Mouse (Mus musculus) adipose tissue, adult 10 weeks (tissue): ENCODE data around the gene Gm20920. TPM values are rescaled to one million over a fixed set of nuclear protein-coding genes. Genes with fewer than 3 reads are reported as not detected.

Experiments used
- polyA plus RNA-seq: library from polyadenylated mRNA; stranded (reverse); fragments of 350-450 nt; fragmentation: Illumina TruSeq; extraction: RNeasy Lipid Tissue Mini Kit (QIAGEN cat#74804); gene quantifications from one replicate; pipeline ENCODE4 v1.2.3, GENCODE M21; 2014; ENCODE audit warnings: low read depth, low replicate concordance

Gene Gm20920
- polyA plus RNA-seq, result not detected

GRCm38 (mm10) chrY:51851820-51852219, at the start of gene Gm20920:
TSS of gene Gm20920 (plus strand) at chrY:51852120.

